Mouse (Mus musculus) embryonic facial prominence, embryonic 13.5 days (tissue): ENCODE measurements around the gene Rap1gap2. TPM values are rescaled to one million over a fixed set of nuclear protein-coding genes. Genes with fewer than 3 reads are reported as not detected.

Experiments used
- ATAC-seq: fragments of 200-750 bp; cut with Nextera tagmentation; 2 replicates; pipeline ENCODE4 v1.8.0; 2017; ENCODE audit warnings: low read depth; ENCODE audit not compliant: insufficient number of reproducible peaks, insufficient read depth, low FRiP score, low TSS enrichment
- H3K27ac ChIP-seq: fragments of 300-500 bp; sonication (generic); 2 replicates; pipeline ENCODE4 v1.5.1; 2015; ENCODE audit warnings: moderate library complexity, mild to moderate bottlenecking, inconsistent platforms
- H3K27me3 ChIP-seq: fragments of 300-500 bp; sonication (generic); 2 replicates; pipeline ENCODE4 v1.6.1; 2015; ENCODE audit warnings: mild to moderate bottlenecking, inconsistent platforms
- H3K36me3 ChIP-seq: fragments of 300-500 bp; sonication (generic); 2 replicates; pipeline ENCODE4 v1.6.1; 2015; ENCODE audit warnings: mild to moderate bottlenecking, inconsistent platforms
- H3K4me1 ChIP-seq: fragments of 300-500 bp; sonication (generic); 2 replicates; pipeline ENCODE4 v1.6.1; 2015; ENCODE audit warnings: inconsistent platforms
- H3K4me2 ChIP-seq: fragments of 300-500 bp; sonication (generic); 2 replicates; pipeline ENCODE4 v1.6.1; 2015; ENCODE audit warnings: moderate library complexity, mild to moderate bottlenecking, inconsistent platforms
- H3K4me3 ChIP-seq: fragments of 300-500 bp; sonication (generic); 2 replicates; pipeline ENCODE4 v1.5.1; 2015; ENCODE audit warnings: mild to moderate bottlenecking, inconsistent platforms
- H3K9ac ChIP-seq: fragments of 300-500 bp; sonication (generic); 2 replicates; pipeline ENCODE4 v1.6.1; 2015; ENCODE audit warnings: mild to moderate bottlenecking, inconsistent platforms
- H3K9me3 ChIP-seq: fragments of 300-500 bp; sonication (generic); 2 replicates; pipeline ENCODE4 v1.6.1; 2016; ENCODE audit warnings: inconsistent platforms
- WGBS: fragments of 180-500 bp; shearing (Covaris S2); methylation state at CpG from one replicate; pipeline ENCODE4 v1.1.7; 2015; ENCODE audit warnings: mixed read lengths; 5-methylcytosine and 5-hydroxymethylcytosine counted together
- polyA plus RNA-seq: library from polyadenylated mRNA; unstranded; fragments of >200 nt; fragmentation: Nextera tagmentation; extraction: Ambion mirVana; gene quantifications from 2 replicates; pipeline ENCODE4 v1.2.1, GENCODE M21; 2015

The Rap1gap2 gene
- polyA plus RNA-seq, result 1.1 and 1.9 TPM in 2 replicates

DNA sequence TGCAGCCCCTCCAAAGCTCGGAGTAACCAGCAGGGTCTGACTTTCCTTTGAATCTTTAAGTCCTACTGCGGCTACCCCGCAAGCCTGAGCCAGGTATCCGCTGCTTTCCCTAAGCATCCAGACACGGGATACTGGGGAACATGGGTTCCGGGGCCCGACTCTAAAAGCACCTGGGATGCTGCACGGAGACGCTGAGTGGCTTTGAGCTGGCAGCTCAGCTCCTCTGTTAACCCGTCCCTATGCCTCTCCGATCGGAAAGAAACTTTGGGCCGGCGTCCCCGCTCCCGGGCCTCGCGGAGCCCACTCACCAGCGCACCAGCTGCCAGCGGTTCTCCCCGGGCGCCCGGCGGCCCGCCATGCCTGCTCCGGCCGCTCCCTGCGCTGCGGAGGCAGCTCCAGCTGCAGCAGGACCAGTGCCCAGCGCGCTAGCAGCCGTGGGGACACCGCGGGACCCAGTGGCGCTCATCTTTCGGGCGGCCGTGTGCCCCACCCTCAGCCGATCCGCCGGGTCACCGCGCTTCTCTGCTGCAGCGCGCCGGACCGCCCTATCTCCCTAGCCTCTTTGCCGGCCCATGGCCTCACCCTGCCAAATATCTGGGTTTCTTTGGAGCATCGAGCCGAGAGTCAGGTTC, at the start of gene Rap1gap2:
Gene Rap1gap2, minus strand, starts transcription at position 371 of the 632 bp plus-strand sequence.
- Histone ChIP-seq H3K4me2 (peak within 1 kb of the TSS; percentile 66), H3K27ac (no peak within 1 kb of the TSS), H3K36me3 (no peaks in the 10 kb centered on the region), H3K4me1 (peaks cover 7% of the 10 kb centered on the region), H3K9me3 (no peaks in the 10 kb centered on the region), H3K4me3 (peak within 1 kb of the TSS; percentile 39), H3K9ac (no peak within 1 kb of the TSS), H3K27me3 (peaks cover 64% of the 10 kb centered on the region)
- no peak for ATAC-seq
- under 1% methylated on average over 50 of the region's 50 CpGs for WGBS

DNA sequence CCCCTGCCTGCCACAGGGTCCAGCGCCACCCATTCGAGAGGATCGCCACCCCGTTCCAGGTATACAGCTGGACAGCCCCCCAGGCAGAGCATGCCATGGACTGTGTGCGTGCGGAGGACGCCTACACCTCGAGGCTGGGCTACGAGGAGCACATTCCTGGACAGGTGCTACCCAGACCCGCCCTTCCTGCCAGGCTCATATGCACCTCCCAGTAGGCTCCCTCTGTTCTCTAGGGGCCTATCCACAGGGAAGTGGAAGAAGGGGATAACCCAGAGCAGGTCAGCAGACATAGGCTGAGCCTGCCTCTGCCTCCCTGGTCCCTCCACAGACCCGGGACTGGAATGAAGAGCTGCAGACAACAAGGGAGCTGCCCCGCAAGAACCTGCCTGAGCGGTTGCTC, 49.6 kb upstream of the Rap1gap2 start:
- no peak overlapping the region for H3K27ac ChIP-seq
- H3K9me3 ChIP-seq, result peaks cover 9% of the 10 kb centered on the region; the same call in 1 of the 2 replicates
- no peak overlapping the region for H3K9ac ChIP-seq
- 93% methylated on average over 13 of the region's 13 CpGs for WGBS
- H3K36me3 ChIP-seq, result peaks cover 91% of the 10 kb centered on the region
- H3K4me3 ChIP-seq, result no peak overlapping the region
- ATAC-seq, result peak; percentile 39; the same call in 1 of the 2 replicates
- no peaks in the 10 kb centered on the region for H3K27me3 ChIP-seq
- H3K4me2 ChIP-seq, result no peak overlapping the region
- no peaks in the 10 kb centered on the region for H3K4me1 ChIP-seq

DNA sequence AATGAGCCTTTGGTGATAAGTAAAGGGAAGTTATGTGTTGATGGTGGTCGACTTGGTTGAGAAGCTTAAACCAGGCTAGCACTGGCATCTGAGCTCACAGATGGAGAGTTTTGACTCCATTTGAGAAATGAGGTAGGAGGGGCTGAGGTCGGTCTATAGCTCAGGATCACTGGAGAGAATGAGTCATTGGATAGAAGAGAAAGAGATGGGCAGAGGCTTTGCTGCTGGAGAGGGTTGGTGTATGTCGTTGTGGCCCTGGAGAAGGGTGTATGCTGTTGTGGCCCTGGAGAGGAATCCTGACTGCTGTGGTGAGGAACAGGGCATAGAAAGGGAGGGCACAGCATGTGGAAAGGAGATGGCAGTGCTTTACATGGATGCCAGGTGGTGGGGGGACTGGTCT, 45.2 kb upstream of the Rap1gap2 start:
- H3K4me2 ChIP-seq, result no peak overlapping the region
- H3K27me3 ChIP-seq, result no peaks in the 10 kb centered on the region
- H3K27ac ChIP-seq, result no peak overlapping the region
- no peak for ATAC-seq
- H3K4me3 ChIP-seq, result no peak overlapping the region
- peaks cover 9% of the 10 kb centered on the region; the same call in 1 of the 2 replicates for H3K9me3 ChIP-seq
- H3K4me1 ChIP-seq, result peaks cover 26% of the 10 kb centered on the region
- peaks cover 54% of the 10 kb centered on the region for H3K36me3 ChIP-seq
- 87% methylated on average over 3 of the region's 3 CpGs for WGBS
- no peak overlapping the region for H3K9ac ChIP-seq

DNA sequence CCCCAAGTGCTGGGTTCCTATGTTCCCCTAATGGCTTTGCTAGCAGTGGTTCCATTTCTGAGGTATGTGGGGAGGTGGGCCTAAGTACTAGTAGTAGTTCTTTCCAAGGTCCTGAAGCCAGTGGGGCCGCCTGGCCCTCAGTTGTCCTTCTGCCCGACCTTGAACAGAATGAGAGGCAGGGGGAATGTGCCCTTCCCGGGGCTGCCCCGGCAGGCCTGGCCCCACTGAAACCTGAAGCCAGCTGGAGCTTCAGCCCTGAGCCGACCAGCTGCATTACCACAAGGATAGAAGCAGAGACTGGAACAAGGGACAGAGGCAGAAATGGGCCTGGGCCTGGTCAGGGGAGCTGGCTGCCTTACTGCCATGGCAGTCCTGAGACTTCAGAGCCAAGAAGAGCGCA, 42.7 kb upstream of the Rap1gap2 start:
- 47% methylated on average over 6 of the region's 6 CpGs for WGBS
- H3K4me2 ChIP-seq, result no peak overlapping the region
- ATAC-seq, result no peak
- H3K27ac ChIP-seq, result no peak overlapping the region
- no peaks in the 10 kb centered on the region for H3K27me3 ChIP-seq
- peaks cover 41% of the 10 kb centered on the region for H3K4me1 ChIP-seq
- no peak overlapping the region for H3K4me3 ChIP-seq
- peaks cover 28% of the 10 kb centered on the region for H3K36me3 ChIP-seq
- peak overlapping the region; percentile 49 for H3K9ac ChIP-seq
- H3K9me3 ChIP-seq, result peaks cover 8% of the 10 kb centered on the region; the same call in 1 of the 2 replicates

DNA sequence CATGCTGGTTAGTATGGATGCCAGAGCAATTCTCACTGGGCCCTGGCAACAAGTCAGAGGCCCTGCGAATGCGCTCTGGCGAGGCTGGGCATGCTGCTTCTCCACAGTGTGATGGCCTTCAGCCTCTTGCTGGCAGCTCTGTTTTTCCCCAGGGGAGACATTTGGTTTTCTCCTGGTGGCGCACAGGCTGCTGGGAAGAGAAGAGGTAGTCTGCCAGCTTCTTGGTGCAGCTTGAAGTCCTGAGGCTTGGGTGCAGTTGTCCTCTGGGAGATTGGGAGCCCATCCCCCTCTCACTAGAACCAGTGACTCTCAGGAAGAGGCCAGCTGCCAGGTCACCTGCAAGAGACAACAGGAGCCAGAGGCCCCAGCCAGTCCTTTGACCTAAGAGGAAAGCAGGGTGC, 42.1 kb upstream of the Rap1gap2 start:
- H3K27me3 ChIP-seq, result no peaks in the 10 kb centered on the region
- no peak overlapping the region for H3K4me2 ChIP-seq
- no peak overlapping the region for H3K27ac ChIP-seq
- H3K36me3 ChIP-seq, result peaks cover 22% of the 10 kb centered on the region
- 67% methylated on average over 4 of the region's 4 CpGs for WGBS
- no peak overlapping the region for H3K4me3 ChIP-seq
- H3K4me1 ChIP-seq, result peaks cover 41% of the 10 kb centered on the region
- H3K9ac ChIP-seq, result no peak overlapping the region
- H3K9me3 ChIP-seq, result peaks cover 2% of the 10 kb centered on the region; the same call in 1 of the 2 replicates
- no peak for ATAC-seq

DNA sequence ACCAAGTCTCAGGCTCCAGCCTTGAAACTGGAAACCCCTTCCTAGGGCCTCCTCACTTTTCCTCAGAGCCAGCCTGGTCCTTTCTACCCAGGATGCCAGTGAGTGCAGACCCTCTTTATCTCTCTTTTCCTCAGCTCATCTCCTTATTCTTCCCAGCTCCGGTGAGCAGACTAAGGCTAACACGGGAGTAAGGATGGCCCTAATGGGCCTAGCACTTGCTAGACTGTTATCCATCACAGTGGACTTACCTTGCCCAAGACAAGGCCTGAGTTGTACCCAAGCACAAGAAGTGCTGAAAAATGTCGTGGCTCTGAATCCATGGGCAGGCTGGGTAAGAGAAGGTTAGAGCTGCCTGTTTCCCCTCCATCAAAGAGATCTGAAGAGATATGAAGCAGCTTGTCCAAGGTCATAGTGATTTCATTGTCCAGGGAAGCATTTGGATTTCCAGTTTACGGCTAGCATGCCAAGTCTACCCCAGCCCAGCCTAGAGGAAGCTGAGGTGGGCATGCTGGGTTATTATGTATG, 39.9 kb upstream of the Rap1gap2 start:
- Histone ChIP-seq H3K9me3 (no peaks in the 10 kb centered on the region), H3K4me2 (peak overlapping the region; percentile 89), H3K4me1 (peaks cover 41% of the 10 kb centered on the region), H3K4me3 (peak overlapping the region; percentile 98), H3K27ac (peak overlapping the region; percentile 57), H3K9ac (peak overlapping the region; percentile 89), H3K27me3 (no peaks in the 10 kb centered on the region), H3K36me3 (peaks cover 6% of the 10 kb centered on the region)
- no peak for ATAC-seq
- WGBS, result 61% methylated on average over 4 of the region's 4 CpGs

DNA sequence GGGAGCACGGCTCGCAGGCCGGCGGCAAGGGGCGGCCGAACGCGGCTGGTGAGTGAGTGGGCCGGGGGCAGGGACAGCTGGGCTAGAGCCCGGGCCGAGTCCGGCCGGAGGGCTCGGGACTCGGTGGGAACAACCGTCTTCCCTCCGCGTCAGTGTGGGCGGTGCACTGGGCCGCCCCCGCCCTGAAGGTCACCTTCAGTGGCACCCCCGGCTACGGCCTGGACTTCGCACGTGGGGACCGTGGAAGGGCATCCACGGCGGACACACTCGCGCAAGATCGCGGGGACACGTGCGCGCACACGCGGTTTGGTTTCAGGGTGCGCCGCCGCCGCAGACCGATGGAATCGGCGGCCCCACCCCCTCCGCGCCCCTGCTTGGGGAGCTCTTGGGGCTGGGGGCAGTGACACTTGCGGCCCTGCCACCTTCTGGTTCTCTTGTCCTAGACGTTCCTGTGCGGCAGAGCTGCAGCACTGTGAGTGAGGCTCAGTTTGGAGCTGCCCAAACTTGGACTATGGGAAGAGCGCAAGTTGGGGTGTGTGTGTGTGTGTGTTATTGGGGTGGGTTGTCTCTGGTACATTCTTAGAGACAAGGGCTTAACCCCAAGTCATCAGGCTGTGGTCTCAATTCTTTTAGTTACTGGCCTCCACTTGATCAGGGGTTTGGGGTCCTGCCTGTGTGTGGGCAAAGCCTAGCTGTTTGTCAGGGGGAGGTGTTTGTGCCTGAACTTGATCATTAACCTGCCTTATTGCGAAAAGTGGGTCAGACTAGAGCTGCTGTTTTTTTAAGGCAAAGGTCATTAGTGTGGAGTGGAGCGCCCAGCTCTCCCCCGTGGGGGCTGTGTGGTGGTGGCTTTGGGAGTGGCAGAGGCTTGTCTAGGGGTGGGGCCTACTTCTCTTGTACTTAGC, 39.2 kb upstream of the Rap1gap2 start:
- no peaks in the 10 kb centered on the region for H3K9me3 ChIP-seq
- no peaks in the 10 kb centered on the region for H3K27me3 ChIP-seq
- peak overlapping the region; percentile 89 for H3K4me2 ChIP-seq
- 0 out of 2 replicates have a peak, but pooled peaks have one; percentile 29 for ATAC-seq
- H3K36me3 ChIP-seq, result peaks cover 6% of the 10 kb centered on the region
- peaks cover 41% of the 10 kb centered on the region for H3K4me1 ChIP-seq
- WGBS, result under 1% methylated on average over 46 of the region's 53 CpGs
- H3K9ac ChIP-seq, result peak overlapping the region; percentile 89
- H3K27ac ChIP-seq, result peak overlapping the region; percentile 57
- H3K4me3 ChIP-seq, result peak overlapping the region; percentile 98

DNA sequence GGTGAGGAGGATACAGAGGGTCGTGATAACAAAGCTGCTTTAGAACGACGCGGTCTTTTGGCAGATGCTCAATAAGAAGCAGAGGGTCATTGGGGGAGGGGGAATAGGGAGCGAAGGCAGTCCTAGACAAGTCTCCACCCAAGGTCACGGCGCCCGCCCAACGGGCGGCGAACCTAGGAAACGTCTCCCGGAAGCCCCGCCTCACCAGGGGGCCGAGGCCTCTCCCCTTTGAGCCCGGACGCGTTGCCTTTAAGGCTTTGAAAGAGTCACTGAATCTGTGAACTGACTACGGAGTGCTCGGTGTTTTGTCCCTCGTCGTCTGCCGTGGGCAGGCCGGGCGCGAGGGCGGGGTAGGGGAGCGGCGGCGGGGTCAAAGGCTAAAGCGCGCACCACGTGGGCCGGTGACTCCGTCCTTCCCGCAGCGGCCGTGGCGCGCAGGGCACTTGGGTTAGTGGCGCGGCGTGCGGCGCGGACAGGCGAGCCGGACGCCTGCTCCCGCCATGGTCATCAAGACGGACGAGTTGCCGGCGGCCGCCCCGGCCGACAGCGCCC, 38.5 kb upstream of the Rap1gap2 start, which contains the start of gene Cluh:
Gene Cluh, plus strand, starts transcription at position 401 of the 552 bp plus-strand sequence.
- Histone ChIP-seq H3K4me3 (peak within 1 kb of the TSS; percentile 98), H3K9me3 (no peaks in the 10 kb centered on the region), H3K9ac (peak within 1 kb of the TSS; percentile 89), H3K36me3 (peaks cover 6% of the 10 kb centered on the region), H3K27ac (peak within 1 kb of the TSS; percentile 57), H3K4me1 (peaks cover 41% of the 10 kb centered on the region), H3K27me3 (no peaks in the 10 kb centered on the region), H3K4me2 (peak within 1 kb of the TSS; percentile 89)
- peak; percentile 85 for ATAC-seq
- under 1% methylated on average over 57 of the region's 58 CpGs for WGBS

DNA sequence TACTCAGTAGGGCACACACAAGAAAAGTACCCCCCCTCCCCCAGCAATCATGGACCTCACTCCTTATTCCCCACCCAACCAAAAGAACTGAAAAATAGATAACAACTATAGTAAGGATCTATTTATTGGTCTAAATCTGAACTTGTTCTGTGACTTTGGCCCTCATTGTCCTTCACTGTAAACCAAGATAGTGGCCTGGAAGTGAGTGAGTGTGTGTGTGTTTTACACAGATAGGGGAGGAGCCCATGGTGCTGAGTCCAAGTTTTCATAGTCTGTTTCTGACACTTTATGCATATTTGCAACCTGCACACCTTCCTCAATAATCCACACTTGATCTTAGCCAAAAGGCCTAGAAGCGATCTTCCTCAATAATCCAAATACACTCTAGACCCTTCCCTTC, 38.0 kb upstream of the Rap1gap2 start:
- Histone ChIP-seq H3K36me3 (peaks cover 3% of the 10 kb centered on the region), H3K27ac (peak overlapping the region; percentile 57), H3K4me1 (peaks cover 41% of the 10 kb centered on the region), H3K4me3 (peak overlapping the region; percentile 98), H3K27me3 (no peaks in the 10 kb centered on the region), H3K4me2 (peak overlapping the region; percentile 89), H3K9me3 (no peaks in the 10 kb centered on the region), H3K9ac (peak overlapping the region; percentile 89)
- WGBS, result 7% methylated on average over 1 of the region's 1 CpGs
- ATAC-seq, result peak; percentile 6; the same call in 1 of the 2 replicates

DNA sequence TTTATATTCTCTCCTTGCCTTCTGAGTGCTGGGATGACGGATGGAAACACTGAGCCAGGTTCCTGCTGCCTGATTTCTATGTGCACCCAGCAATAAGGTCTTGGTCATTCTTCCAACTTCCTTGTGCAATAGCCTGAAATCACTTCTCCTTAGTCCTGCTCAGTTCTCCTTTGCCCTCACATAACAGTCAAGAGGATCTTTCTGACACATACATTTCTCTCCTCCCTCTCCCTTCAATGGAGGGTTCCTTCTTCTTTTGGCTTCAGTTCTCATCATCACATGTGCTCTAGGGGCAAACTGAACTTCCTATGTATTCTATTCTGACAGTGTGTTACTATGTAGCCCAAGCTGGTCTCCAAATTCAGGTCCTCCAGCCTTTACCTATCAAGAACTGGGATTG, 37.3 kb upstream of the Rap1gap2 start:
- WGBS, result 78% methylated on average over 1 of the region's 1 CpGs
- no peak overlapping the region for H3K27ac ChIP-seq
- no peaks in the 10 kb centered on the region; the same call in 1 of the 2 replicates for H3K36me3 ChIP-seq
- no peaks in the 10 kb centered on the region for H3K27me3 ChIP-seq
- H3K9me3 ChIP-seq, result no peaks in the 10 kb centered on the region
- no peak overlapping the region for H3K4me3 ChIP-seq
- no peak overlapping the region for H3K9ac ChIP-seq
- H3K4me1 ChIP-seq, result peaks cover 36% of the 10 kb centered on the region
- no peak overlapping the region for H3K4me2 ChIP-seq
- ATAC-seq, result no peak

DNA sequence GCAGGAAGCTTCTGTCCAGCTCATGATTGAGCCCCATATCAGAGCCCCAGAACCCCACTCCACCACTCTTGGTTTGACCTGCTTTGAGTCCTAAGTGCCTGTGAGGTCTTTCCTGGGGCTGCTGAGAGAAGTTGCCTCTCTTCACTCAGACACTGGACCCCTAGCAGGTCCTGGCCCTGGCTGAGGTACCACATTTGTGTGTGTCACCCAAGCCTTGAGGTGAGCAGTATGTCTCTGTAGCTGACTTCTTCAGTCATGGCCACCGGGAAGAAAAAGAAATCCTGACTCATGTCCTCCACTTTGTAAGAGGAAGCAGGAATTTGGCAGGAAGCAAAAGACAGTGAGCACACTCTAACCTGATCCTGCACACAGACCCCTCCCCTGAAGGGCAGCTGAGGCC, 28.9 kb upstream of the Rap1gap2 start:
- WGBS, result 64% methylated on average over 1 of the region's 1 CpGs
- no peaks in the 10 kb centered on the region for H3K36me3 ChIP-seq
- H3K27me3 ChIP-seq, result peaks cover 11% of the 10 kb centered on the region; the same call in 1 of the 2 replicates
- no peaks in the 10 kb centered on the region for H3K9me3 ChIP-seq
- H3K27ac ChIP-seq, result no peak overlapping the region
- H3K9ac ChIP-seq, result 0 out of 2 replicates have a peak overlapping the region, but pooled peaks have one; percentile 36
- H3K4me3 ChIP-seq, result no peak overlapping the region
- ATAC-seq, result no peak
- peaks cover 18% of the 10 kb centered on the region for H3K4me1 ChIP-seq
- peak overlapping the region; percentile 90; the same call in 1 of the 2 replicates for H3K4me2 ChIP-seq
